Mouse (Mus musculus): ENCODE results near the gene Dusp10. TPM values are rescaled to one million over a fixed set of nuclear protein-coding genes. Genes with fewer than 3 reads are reported as not detected.

Dusp10 gene
- polyA plus RNA-seq, 1 experiment, result 14.6 TPM

DNA sequence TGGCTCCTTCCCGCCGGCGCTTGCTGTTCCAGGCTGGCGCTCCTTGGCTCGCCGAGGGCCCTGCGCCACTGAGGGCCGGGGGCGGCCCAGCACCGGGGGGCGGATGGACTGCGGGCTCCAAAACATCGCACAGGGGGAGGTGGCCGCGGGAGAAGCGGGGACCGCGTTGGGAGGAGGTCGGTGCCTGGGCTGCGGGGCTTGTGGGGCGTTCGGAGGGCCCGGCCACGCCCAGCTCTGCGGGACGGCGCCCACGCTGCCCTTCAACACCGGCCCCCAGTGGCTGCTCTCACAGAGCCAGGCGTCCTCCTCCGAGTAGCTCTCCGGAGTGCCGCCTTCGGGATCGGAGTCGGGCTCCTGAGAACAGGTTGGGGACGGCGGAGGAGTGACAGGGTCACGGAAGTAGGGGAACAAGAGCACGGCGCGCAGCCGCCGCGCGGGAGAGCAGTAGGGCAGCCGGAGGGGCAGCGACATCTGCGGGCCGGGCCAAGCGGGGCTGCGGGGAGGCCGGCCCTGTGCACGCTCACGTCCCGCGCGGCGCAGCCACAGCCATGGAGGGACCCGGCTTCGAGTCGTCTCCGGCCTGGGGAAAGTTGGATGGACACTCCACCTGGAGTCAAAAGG is 20.4 kb downstream of the Dusp10 start:
- Histone ChIP-seq H3K4me2 (ENCODE audit: low read depth) (peak overlapping the region; percentile 93), H3ac (ENCODE audit: control insufficient read depth, insufficient read length) (peak overlapping the region; percentile 24), H3K79me2 (ENCODE audit: control insufficient read depth, insufficient read depth) (peaks cover 42% of the 10 kb centered on the region), H3K36me3 (ENCODE audit: control insufficient read depth, insufficient read depth) (peaks cover 7% of the 10 kb centered on the region), H3K27me3 (ENCODE audit: control insufficient read depth, insufficient read depth, insufficient read length) (no peaks in the 10 kb centered on the region), H3K4me3 (peak overlapping the region; percentile 81)
- TF ChIP-seq REST (IDR thresholded peaks at IDR 0.05; ENCODE audit: insufficient read depth, insufficient read length), result no peak
- TF ChIP-seq POLR2A (IDR thresholded peaks at IDR 0.05; ENCODE audit: insufficient read length, low read depth), result peak; percentile 68
- peak in 1 of 3 experiments; percentile 67 for TF ChIP-seq MYOD1 (IDR thresholded peaks at IDR 0.05; ENCODE audit: control insufficient read depth in 1 of 3, insufficient read length in 2 of 3, low read depth in 2 of 3)
- peak in 1 of 3 experiments; percentile 35 for TF ChIP-seq MYOG (IDR thresholded peaks at IDR 0.05; ENCODE audit: control insufficient read depth in 1 of 3, insufficient read depth in 1 of 3, insufficient read length in 2 of 3, low read depth in 2 of 3)

GRCm38 (mm10) chr1:184034011-184034557 is 21.0 kb downstream of the Dusp10 start, which contains the start of gene 1700056E22Rik:
1700056E22Rik (minus strand) TSS chr1:184034301.
- peak within 1 kb of the TSS; percentile 81 for H3K4me3 ChIP-seq
- peaks cover 47% of the 10 kb centered on the region for H3K79me2 ChIP-seq (ENCODE audit: control insufficient read depth, insufficient read depth)
- no peaks in the 10 kb centered on the region for H3K27me3 ChIP-seq (ENCODE audit: control insufficient read depth, insufficient read depth, insufficient read length)

GRCm38 (mm10) chr1:184034741-184035181 is 21.7 kb downstream of the Dusp10 start:
- Histone ChIP-seq H3K4me2 (ENCODE audit: low read depth) (peak overlapping the region; percentile 48), H3K4me3 (peak overlapping the region; percentile 81), H3K79me2 (ENCODE audit: control insufficient read depth, insufficient read depth) (peaks cover 54% of the 10 kb centered on the region), H3ac (ENCODE audit: control insufficient read depth, insufficient read length) (peak overlapping the region; percentile 24), H3K36me3 (ENCODE audit: control insufficient read depth, insufficient read depth) (peaks cover 15% of the 10 kb centered on the region), H3K27me3 (ENCODE audit: control insufficient read depth, insufficient read depth, insufficient read length) (no peaks in the 10 kb centered on the region)
- TF ChIP-seq MAX (IDR thresholded peaks at IDR 0.05; ENCODE audit: low read depth), result no peak
- TF ChIP-seq POLR2AphosphoS2 (IDR thresholded peaks at IDR 0.05; ENCODE audit: insufficient read length, low read depth), result no peak
- TF ChIP-seq TCF3 (IDR thresholded peaks at IDR 0.05; ENCODE audit: insufficient read length, low read depth), result no peak
- no peak for TF ChIP-seq SRF (IDR thresholded peaks at IDR 0.05; ENCODE audit: control insufficient read depth, insufficient read length, low read depth)

More at GRCm38 (mm10) chr1:184034011-184034557, 21.0 kb downstream of the Dusp10 start, which contains the start of gene 1700056E22Rik:
- TF ChIP-seq POLR2A (IDR thresholded peaks at IDR 0.05; ENCODE audit: insufficient read length, low read depth) (peak; percentile 81), MYOG (IDR thresholded peaks at IDR 0.05; ENCODE audit: control insufficient read depth in 1 of 3, insufficient read depth in 1 of 3, insufficient read length in 2 of 3, low read depth in 2 of 3) (peak in 1 of 3 experiments; percentile 1), MAX (IDR thresholded peaks at IDR 0.05; ENCODE audit: low read depth) (no peak), POLR2AphosphoS2 (IDR thresholded peaks at IDR 0.05; ENCODE audit: insufficient read length, low read depth) (peak; percentile 72)
- peak within 1 kb of the TSS; percentile 24 for H3ac ChIP-seq (ENCODE audit: control insufficient read depth, insufficient read length)
- H3K4me2 ChIP-seq (ENCODE audit: low read depth), result peak within 1 kb of the TSS; percentile 93
- peaks cover 8% of the 10 kb centered on the region for H3K36me3 ChIP-seq (ENCODE audit: control insufficient read depth, insufficient read depth)

DNA sequence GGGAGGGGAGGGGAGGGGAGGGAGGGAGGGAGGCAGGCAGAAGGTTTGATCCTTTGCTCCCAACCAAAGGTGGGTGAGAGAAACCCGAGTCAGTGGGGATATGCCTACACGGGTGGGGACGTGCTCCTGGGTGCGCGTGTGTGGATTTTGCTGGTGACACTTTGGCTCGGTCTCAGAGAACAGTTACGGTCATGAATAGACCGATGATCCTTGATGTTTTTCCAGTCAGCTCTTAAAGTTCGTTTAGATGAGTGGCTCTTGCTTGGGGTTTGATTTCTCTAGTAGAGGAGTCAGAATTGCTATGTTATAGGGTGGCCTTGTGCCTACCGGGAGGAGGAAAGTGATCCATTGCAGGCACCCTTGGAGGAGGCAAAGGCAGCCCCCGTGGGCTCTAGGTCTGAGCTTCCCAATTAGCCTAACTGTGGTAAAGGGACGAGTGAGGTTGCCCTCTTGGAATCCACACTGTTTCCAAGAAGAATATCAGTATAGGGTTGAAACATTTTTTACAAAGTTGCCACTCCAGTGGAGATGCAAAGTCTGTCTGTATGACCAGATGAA is 22.3 kb downstream of the Dusp10 start:
- Histone ChIP-seq H3K4me3 (peak overlapping the region; percentile 81), H3K79me2 (ENCODE audit: control insufficient read depth, insufficient read depth) (peaks cover 61% of the 10 kb centered on the region), H3K4me2 (ENCODE audit: low read depth) (peak overlapping the region; percentile 85), H3ac (ENCODE audit: control insufficient read depth, insufficient read length) (peak overlapping the region; percentile 24), H3K27me3 (ENCODE audit: control insufficient read depth, insufficient read depth, insufficient read length) (no peaks in the 10 kb centered on the region), H3K36me3 (ENCODE audit: control insufficient read depth, insufficient read depth) (peaks cover 15% of the 10 kb centered on the region)
- TF ChIP-seq POLR2A (IDR thresholded peaks at IDR 0.05; ENCODE audit: insufficient read length, low read depth), result no peak
- TF ChIP-seq MAX (IDR thresholded peaks at IDR 0.05; ENCODE audit: low read depth), result no peak
- TF ChIP-seq USF1 (IDR thresholded peaks at IDR 0.05; ENCODE audit: low read depth), result no peak
- no peak for TF ChIP-seq TCF3 (IDR thresholded peaks at IDR 0.05; ENCODE audit: insufficient read length, low read depth)
- TF ChIP-seq REST (IDR thresholded peaks at IDR 0.05; ENCODE audit: insufficient read depth, insufficient read length), result no peak
- TF ChIP-seq MYOD1 (IDR thresholded peaks at IDR 0.05; ENCODE audit: control insufficient read depth in 1 of 3, insufficient read length in 2 of 3, low read depth in 2 of 3), result no peak
- no peak for TF ChIP-seq CEBPB (IDR thresholded peaks at IDR 0.05; ENCODE audit: insufficient read depth, poor library complexity, severe bottlenecking)
- TF ChIP-seq POLR2AphosphoS2 (IDR thresholded peaks at IDR 0.05; ENCODE audit: insufficient read length, low read depth), result no peak
- no peak for TF ChIP-seq E2F4 (IDR thresholded peaks at IDR 0.05; ENCODE audit: insufficient read depth)
- TF ChIP-seq TCF12 (IDR thresholded peaks at IDR 0.05; ENCODE audit: insufficient read depth, poor library complexity, severe bottlenecking), result no peak
- TF ChIP-seq SRF (IDR thresholded peaks at IDR 0.05; ENCODE audit: control insufficient read depth, insufficient read length, low read depth), result no peak
- no peak for TF ChIP-seq MYOG (IDR thresholded peaks at IDR 0.05; ENCODE audit: control insufficient read depth in 1 of 3, insufficient read depth in 1 of 3, insufficient read length in 2 of 3, low read depth in 2 of 3)

GRCm38 (mm10) chr1:184037802-184038201 is 24.7 kb downstream of the Dusp10 start:
- H3K79me2 ChIP-seq (ENCODE audit: control insufficient read depth, insufficient read depth), result peaks cover 85% of the 10 kb centered on the region
- no peaks in the 10 kb centered on the region for H3K27me3 ChIP-seq (ENCODE audit: control insufficient read depth, insufficient read depth, insufficient read length)
- H3K36me3 ChIP-seq (ENCODE audit: control insufficient read depth, insufficient read depth), result peaks cover 15% of the 10 kb centered on the region
- H3K4me2 ChIP-seq (ENCODE audit: low read depth), result peak overlapping the region; percentile 61
- H3K4me3 ChIP-seq, result no peak overlapping the region
- TF ChIP-seq TCF3 (IDR thresholded peaks at IDR 0.05; ENCODE audit: insufficient read length, low read depth) (no peak), USF1 (IDR thresholded peaks at IDR 0.05; ENCODE audit: low read depth) (no peak), TCF12 (IDR thresholded peaks at IDR 0.05; ENCODE audit: insufficient read depth, poor library complexity, severe bottlenecking) (no peak), POLR2AphosphoS2 (IDR thresholded peaks at IDR 0.05; ENCODE audit: insufficient read length, low read depth) (no peak), REST (IDR thresholded peaks at IDR 0.05; ENCODE audit: insufficient read depth, insufficient read length) (no peak), MYOD1 (IDR thresholded peaks at IDR 0.05; ENCODE audit: control insufficient read depth in 1 of 3, insufficient read length in 2 of 3, low read depth in 2 of 3) (no peak), MYOG (IDR thresholded peaks at IDR 0.05; ENCODE audit: control insufficient read depth in 1 of 3, insufficient read depth in 1 of 3, insufficient read length in 2 of 3, low read depth in 2 of 3) (no peak), E2F4 (IDR thresholded peaks at IDR 0.05; ENCODE audit: insufficient read depth) (no peak), CEBPB (IDR thresholded peaks at IDR 0.05; ENCODE audit: insufficient read depth, poor library complexity, severe bottlenecking) (no peak), POLR2A (IDR thresholded peaks at IDR 0.05; ENCODE audit: insufficient read length, low read depth) (no peak), SRF (IDR thresholded peaks at IDR 0.05; ENCODE audit: control insufficient read depth, insufficient read length, low read depth) (no peak), MAX (IDR thresholded peaks at IDR 0.05; ENCODE audit: low read depth) (no peak)
- no peak overlapping the region for H3ac ChIP-seq (ENCODE audit: control insufficient read depth, insufficient read length)

All from myocyte (in vitro differentiated cells).